Mouse (Mus musculus): ENCODE results near the gene Mib2. TPM values are rescaled to one million over a fixed set of nuclear protein-coding genes. Genes with fewer than 3 reads are reported as not detected.
"Not testable (repeated sequence)": the region's sequence is repeated elsewhere in the genome, so short reads cannot be mapped to it uniquely, and the experiment has no call there.

Mib2 gene
- polyA plus RNA-seq, 1 experiment from 2014 or later, result 14.5 TPM

DNA sequence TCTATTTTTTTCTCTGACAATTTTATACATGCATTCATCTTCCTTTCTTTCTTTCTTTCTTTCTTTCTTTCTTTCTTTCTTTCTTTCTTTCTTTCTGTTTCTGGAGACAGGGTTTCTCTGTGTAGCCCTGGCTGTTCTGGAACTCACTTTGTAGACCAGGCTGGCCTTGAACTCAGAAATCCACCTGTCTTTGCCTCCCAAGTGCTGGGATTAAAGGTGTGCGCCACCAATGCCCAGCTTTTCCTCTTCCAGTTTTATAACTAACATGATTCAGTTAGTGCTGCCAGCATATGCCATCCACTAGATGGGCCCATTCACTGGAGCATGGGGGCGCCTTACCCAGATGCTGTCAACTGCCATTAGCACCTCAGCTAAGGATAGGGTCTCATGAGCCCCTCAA lies 23.7 kb downstream of the Mib2 start, which contains the start of gene Gm10563:
Gene Gm10563, minus strand, starts transcription at position 101 of the 400 bp plus-strand sequence.
- not testable (repeated sequence) for H3K27me3 ChIP-seq (ENCODE audit: control insufficient read depth, insufficient read depth, low read length); H3K4me3 ChIP-seq (ENCODE audit: low read depth, low read length); DNase-seq (ENCODE audit: low spot score); H3K4me1 ChIP-seq (ENCODE audit: control insufficient read depth, insufficient read depth, low read length); H3K4me2 ChIP-seq (ENCODE audit: low read depth); H3K9ac ChIP-seq (ENCODE audit: low read length); H3K9me3 ChIP-seq (ENCODE audit: control insufficient read depth, low read length); ATAC-seq (ENCODE audit: insufficient read depth, low FRiP score, low TSS enrichment); H3K27ac ChIP-seq (ENCODE audit: low read depth, low read length)
- 97% methylated on average over 2 of the region's 2 CpGs for WGBS
- peaks cover 47% of the 10 kb centered on the region for H3K36me3 ChIP-seq (ENCODE audit: control insufficient read depth, insufficient read depth, low read length)

- ATAC-seq (ENCODE audit: insufficient read depth, low FRiP score, low TSS enrichment), result no peak
- 100% methylated on average over 1 of the region's 1 CpGs for WGBS
Measured at GRCm38 (mm10) chr4:155643531-155643930, 25.5 kb downstream of the Mib2 start.

DNA sequence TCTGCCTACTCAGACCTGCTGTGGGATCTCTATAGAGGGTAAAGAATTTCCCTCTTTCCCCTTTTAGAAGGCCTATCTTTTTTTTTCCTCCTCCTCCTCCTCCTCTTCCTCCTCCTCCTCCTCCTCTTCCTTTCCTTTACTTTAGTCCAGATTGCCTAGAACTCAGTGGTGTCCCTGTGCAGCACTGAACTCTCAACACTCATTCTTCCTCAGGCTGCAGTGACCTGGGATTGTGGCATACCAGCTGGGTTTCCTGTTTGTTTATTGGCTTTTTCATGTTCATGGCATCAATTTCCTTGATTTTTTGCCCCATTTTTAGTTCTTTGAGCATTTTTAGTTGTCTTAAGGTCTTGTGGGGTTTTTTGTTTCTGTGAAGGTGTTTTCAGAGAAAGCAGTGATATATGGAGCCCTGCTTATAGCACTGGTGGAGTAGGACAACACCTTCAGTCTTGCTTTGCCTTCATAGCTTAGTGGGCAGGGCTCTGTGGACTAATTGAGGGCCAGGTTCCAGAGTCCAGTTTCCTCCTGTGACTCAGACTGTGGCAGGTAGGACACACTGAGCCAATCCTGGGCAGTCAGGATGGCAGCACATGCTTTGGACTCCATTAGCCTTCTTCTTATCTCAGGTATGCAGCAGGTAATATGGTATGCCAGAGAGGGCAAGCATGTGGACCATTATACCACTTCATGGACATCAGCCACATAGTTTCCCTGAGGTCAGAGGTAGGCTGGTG lies 33.1 kb downstream of the Mib2 start:
- no peak overlapping the region for H3K4me3 ChIP-seq (ENCODE audit: low read depth, low read length)
- H3K36me3 ChIP-seq (ENCODE audit: control insufficient read depth, insufficient read depth, low read length), result peaks cover 29% of the 10 kb centered on the region
- no peak overlapping the region for H3K27ac ChIP-seq (ENCODE audit: low read depth, low read length)
- no peak overlapping the region for H3K4me2 ChIP-seq (ENCODE audit: low read depth)
- no peaks in the 10 kb centered on the region for H3K27me3 ChIP-seq (ENCODE audit: control insufficient read depth, insufficient read depth, low read length)
- no peaks in the 10 kb centered on the region for H3K9me3 ChIP-seq (ENCODE audit: control insufficient read depth, low read length)
- no peak for ATAC-seq (ENCODE audit: insufficient read depth, low FRiP score, low TSS enrichment)
- H3K4me1 ChIP-seq (ENCODE audit: control insufficient read depth, insufficient read depth, low read length), result no peaks in the 10 kb centered on the region
- DNase-seq (ENCODE audit: low spot score), result no peak
- H3K9ac ChIP-seq (ENCODE audit: low read length), result no peak overlapping the region

More at GRCm38 (mm10) chr4:155643531-155643930, 25.5 kb downstream of the Mib2 start:
- Histone ChIP-seq H3K9me3 (ENCODE audit: control insufficient read depth, low read length) (no peaks in the 10 kb centered on the region), H3K9ac (ENCODE audit: low read length) (no peak overlapping the region), H3K4me2 (ENCODE audit: low read depth) (no peak overlapping the region), H3K4me3 (ENCODE audit: low read depth, low read length) (no peak overlapping the region), H3K27me3 (ENCODE audit: control insufficient read depth, insufficient read depth, low read length) (no peaks in the 10 kb centered on the region), H3K36me3 (ENCODE audit: control insufficient read depth, insufficient read depth, low read length) (peaks cover 36% of the 10 kb centered on the region), H3K27ac (ENCODE audit: low read depth, low read length) (no peak overlapping the region), H3K4me1 (ENCODE audit: control insufficient read depth, insufficient read depth, low read length) (no peaks in the 10 kb centered on the region)
- no peak for DNase-seq (ENCODE audit: low spot score)

GRCm38 (mm10) chr4:155630267-155630666 lies 38.7 kb downstream of the Mib2 start:
- no peak overlapping the region for H3K4me2 ChIP-seq (ENCODE audit: low read depth)

DNA sequence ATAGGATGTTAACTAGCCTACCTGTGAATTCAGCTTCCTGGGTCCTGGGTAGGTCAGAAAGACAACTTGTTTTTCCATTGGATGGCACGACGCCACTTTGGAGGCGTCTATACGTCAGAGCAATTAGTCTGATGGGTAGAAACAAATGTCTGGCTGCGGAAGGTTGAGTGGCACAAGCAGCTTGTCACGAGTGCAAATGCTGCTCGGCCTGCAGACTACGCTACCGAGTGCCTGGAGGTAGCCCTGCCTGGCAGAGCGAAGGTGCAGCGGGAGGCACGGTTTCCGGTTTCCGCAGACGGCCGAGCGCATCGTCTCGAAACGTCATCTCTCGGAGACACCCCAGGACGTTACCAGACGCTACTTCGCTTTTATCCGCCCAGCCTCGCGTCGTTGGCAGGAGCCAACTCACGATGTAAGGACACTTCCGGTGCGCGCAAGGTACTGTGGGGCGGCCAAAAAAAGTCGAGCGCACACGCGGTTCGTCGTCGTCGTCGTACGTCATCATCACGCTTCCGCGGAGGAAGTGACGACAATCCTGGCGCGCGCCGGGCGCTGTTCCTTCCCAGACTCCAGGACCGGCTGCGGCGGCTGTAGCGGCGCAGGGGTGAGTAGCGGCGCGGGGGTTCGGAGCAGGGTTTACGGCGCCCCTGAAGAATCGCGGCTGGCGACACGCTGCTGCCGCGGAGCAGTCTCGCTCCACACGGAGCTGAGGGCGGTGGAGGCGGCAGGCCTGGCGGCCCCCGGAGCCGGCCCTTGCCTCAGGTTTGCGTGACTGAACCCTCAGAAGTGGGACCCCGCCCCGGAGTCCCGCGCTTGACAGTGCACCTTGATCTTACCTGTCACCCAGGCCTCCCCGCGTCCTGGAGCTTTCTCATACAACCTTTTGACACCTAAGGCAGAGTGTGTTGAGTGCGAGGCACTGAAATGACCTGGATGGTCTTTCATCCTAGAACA lies 44.4 kb downstream of the Mib2 start, which contains the start of gene Cdk11b:
Gene Cdk11b, plus strand, starts transcription at position 517 of the 954 bp plus-strand sequence.
- H3K9ac ChIP-seq (ENCODE audit: low read length), result peak within 1 kb of the TSS; percentile 77
- H3K36me3 ChIP-seq (ENCODE audit: control insufficient read depth, insufficient read depth, low read length), result no peaks in the 10 kb centered on the region
- WGBS, result under 1% methylated on average over 81 of the region's 84 CpGs
- peak; percentile 98 for ATAC-seq (ENCODE audit: insufficient read depth, low FRiP score, low TSS enrichment)
- H3K9me3 ChIP-seq (ENCODE audit: control insufficient read depth, low read length), result no peaks in the 10 kb centered on the region
- H3K4me1 ChIP-seq (ENCODE audit: control insufficient read depth, insufficient read depth, low read length), result peaks cover 2% of the 10 kb centered on the region; the same call in 1 of the 2 replicates
- H3K4me2 ChIP-seq (ENCODE audit: low read depth), result peak within 1 kb of the TSS; percentile 71
- peak; percentile 98 for DNase-seq (ENCODE audit: low spot score)
- no peaks in the 10 kb centered on the region for H3K27me3 ChIP-seq (ENCODE audit: control insufficient read depth, insufficient read depth, low read length)
- H3K4me3 ChIP-seq (ENCODE audit: low read depth, low read length), result peak within 1 kb of the TSS; percentile 86
- peak within 1 kb of the TSS; percentile 69 for H3K27ac ChIP-seq (ENCODE audit: low read depth, low read length)

More at GRCm38 (mm10) chr4:155630267-155630666, 38.7 kb downstream of the Mib2 start:
- Histone ChIP-seq H3K4me1 (ENCODE audit: control insufficient read depth, insufficient read depth, low read length) (no peaks in the 10 kb centered on the region), H3K27me3 (ENCODE audit: control insufficient read depth, insufficient read depth, low read length) (no peaks in the 10 kb centered on the region), H3K4me3 (ENCODE audit: low read depth, low read length) (no peak overlapping the region), H3K36me3 (ENCODE audit: control insufficient read depth, insufficient read depth, low read length) (peaks cover 12% of the 10 kb centered on the region), H3K9ac (ENCODE audit: low read length) (no peak overlapping the region), H3K9me3 (ENCODE audit: control insufficient read depth, low read length) (no peaks in the 10 kb centered on the region), H3K27ac (ENCODE audit: low read depth, low read length) (no peak overlapping the region)
- ATAC-seq (ENCODE audit: insufficient read depth, low FRiP score, low TSS enrichment) (no peak), DNase-seq (ENCODE audit: low spot score) (no peak)
- 90% methylated on average over 6 of the region's 6 CpGs for WGBS

GRCm38 (mm10) chr4:155618321-155618720 lies 50.7 kb downstream of the Mib2 start:
- ATAC-seq (ENCODE audit: insufficient read depth, low FRiP score, low TSS enrichment) (no peak), DNase-seq (ENCODE audit: low spot score) (no peak)
- no peaks in the 10 kb centered on the region for H3K9me3 ChIP-seq (ENCODE audit: control insufficient read depth, low read length)
- WGBS, result 92% methylated on average over 5 of the region's 5 CpGs
- no peak overlapping the region for H3K4me3 ChIP-seq (ENCODE audit: low read depth, low read length)
- H3K9ac ChIP-seq (ENCODE audit: low read length), result no peak overlapping the region
- no peak overlapping the region for H3K4me2 ChIP-seq (ENCODE audit: low read depth)
- no peaks in the 10 kb centered on the region for H3K4me1 ChIP-seq (ENCODE audit: control insufficient read depth, insufficient read depth, low read length)
- H3K36me3 ChIP-seq (ENCODE audit: control insufficient read depth, insufficient read depth, low read length), result peaks cover 4% of the 10 kb centered on the region
- no peaks in the 10 kb centered on the region for H3K27me3 ChIP-seq (ENCODE audit: control insufficient read depth, insufficient read depth, low read length)
- H3K27ac ChIP-seq (ENCODE audit: low read depth, low read length), result no peak overlapping the region

- Histone ChIP-seq H3K4me3 (ENCODE audit: low read depth, low read length) (no peak overlapping the region), H3K9me3 (ENCODE audit: control insufficient read depth, low read length) (no peaks in the 10 kb centered on the region), H3K27me3 (ENCODE audit: control insufficient read depth, insufficient read depth, low read length) (no peaks in the 10 kb centered on the region), H3K27ac (ENCODE audit: low read depth, low read length) (no peak overlapping the region), H3K4me2 (ENCODE audit: low read depth) (no peak overlapping the region), H3K4me1 (ENCODE audit: control insufficient read depth, insufficient read depth, low read length) (no peaks in the 10 kb centered on the region), H3K36me3 (ENCODE audit: control insufficient read depth, insufficient read depth, low read length) (peaks cover 16% of the 10 kb centered on the region), H3K9ac (ENCODE audit: low read length) (no peak overlapping the region)
- ATAC-seq (ENCODE audit: insufficient read depth, low FRiP score, low TSS enrichment), result no peak
- DNase-seq (ENCODE audit: low spot score), result no peak
- WGBS, result 94% methylated on average over 3 of the region's 3 CpGs
Measured at GRCm38 (mm10) chr4:155613264-155613663, 55.7 kb downstream of the Mib2 start.

DNA sequence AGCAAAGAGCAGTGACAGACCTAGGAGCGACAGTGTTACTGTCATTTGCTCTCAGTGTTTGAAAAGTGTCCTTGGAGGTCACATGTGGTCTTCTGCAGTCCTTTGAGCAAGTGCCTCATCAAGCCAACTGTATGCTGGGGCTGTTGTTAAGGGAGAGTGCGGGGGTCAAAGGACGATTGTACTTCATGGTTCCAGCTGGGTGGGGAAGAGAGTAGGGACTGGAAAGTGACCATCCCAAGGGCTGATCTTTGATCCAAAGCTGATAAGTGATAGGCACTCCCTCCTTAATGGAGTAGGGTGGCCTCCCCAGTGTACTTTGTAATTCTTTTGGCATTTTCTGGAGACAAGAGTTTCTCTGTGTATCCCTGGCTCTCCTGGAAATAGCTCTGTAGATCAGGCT lies 57.1 kb downstream of the Mib2 start:
- Histone ChIP-seq H3K4me2 (ENCODE audit: low read depth) (no peak overlapping the region), H3K27me3 (ENCODE audit: control insufficient read depth, insufficient read depth, low read length) (no peaks in the 10 kb centered on the region), H3K27ac (ENCODE audit: low read depth, low read length) (no peak overlapping the region), H3K9ac (ENCODE audit: low read length) (no peak overlapping the region), H3K4me1 (ENCODE audit: control insufficient read depth, insufficient read depth, low read length) (no peaks in the 10 kb centered on the region), H3K9me3 (ENCODE audit: control insufficient read depth, low read length) (no peaks in the 10 kb centered on the region), H3K4me3 (ENCODE audit: low read depth, low read length) (no peak overlapping the region), H3K36me3 (ENCODE audit: control insufficient read depth, insufficient read depth, low read length) (peaks cover 16% of the 10 kb centered on the region)
- no peak for DNase-seq (ENCODE audit: low spot score)
- WGBS, result 96% methylated on average over 3 of the region's 3 CpGs
- ATAC-seq (ENCODE audit: insufficient read depth, low FRiP score, low TSS enrichment), result no peak

Data from neural tube, embryonic 11.5 days (tissue).